Mouse (Mus musculus): ENCODE results near the gene Pacsin2. TPM values are rescaled to one million over a fixed set of nuclear protein-coding genes. Genes with fewer than 3 reads are reported as not detected.

The Pacsin2 gene
- polyA plus RNA-seq, 1 experiment = 30.5 TPM

DNA sequence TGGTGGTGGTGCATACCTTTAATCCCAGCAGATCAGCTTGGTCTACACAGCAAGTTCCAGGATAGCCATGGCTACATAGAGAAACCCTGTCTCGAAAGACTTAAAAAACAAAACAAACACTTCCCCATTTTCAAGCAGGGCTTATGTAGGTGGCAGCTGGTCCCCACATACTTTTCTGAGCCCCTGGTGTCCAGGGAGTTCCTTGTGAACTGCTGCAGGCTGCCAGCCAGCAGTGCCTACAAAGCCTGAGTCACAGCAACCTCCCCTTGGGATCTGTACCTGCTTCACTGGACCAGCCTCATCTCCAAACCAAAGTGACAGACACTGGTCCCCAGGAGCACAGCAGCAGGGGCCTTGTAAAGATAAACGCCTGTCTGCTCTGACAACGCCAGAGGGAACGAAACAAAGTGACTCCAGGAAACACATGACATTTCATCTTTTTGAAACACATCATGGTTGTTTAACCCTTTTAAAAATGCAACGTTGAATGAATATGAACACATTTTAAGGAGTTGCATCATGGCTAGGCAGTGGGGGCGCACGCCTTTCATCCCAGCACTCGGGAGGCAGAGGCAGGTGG, 18.3 kb upstream of the Pacsin2 start:
- no peaks in the 10 kb centered on the region for H3K36me3 ChIP-seq (ENCODE audit: control insufficient read depth, insufficient read depth, low read length)
- WGBS = 60% methylated on average over 8 of the region's 8 CpGs
- DNase-seq = no peak
- no peak overlapping the region for H3K4me3 ChIP-seq (ENCODE audit: control insufficient read depth, insufficient read depth, low read length)
- no peak for TF ChIP-seq CTCF (IDR thresholded peaks at IDR 0.05; ENCODE audit: borderline replicate concordance, control insufficient read depth, extremely low read depth, insufficient read depth, low read length, poor library complexity)
- no peak for TF ChIP-seq POLR2A (IDR thresholded peaks at IDR 0.05; ENCODE audit: control insufficient read depth, extremely low read depth, insufficient read depth, low read length, poor library complexity)
- no peaks in the 10 kb centered on the region for H3K27me3 ChIP-seq (ENCODE audit: control insufficient read depth, insufficient read depth, low read length)
- no peaks in the 10 kb centered on the region for H3K4me1 ChIP-seq (replicated peaks; ENCODE audit: control insufficient read depth, insufficient read depth, low read length)
- no peak overlapping the region for H3K27ac ChIP-seq (ENCODE audit: control insufficient read depth, insufficient read depth, low read length)

DNA sequence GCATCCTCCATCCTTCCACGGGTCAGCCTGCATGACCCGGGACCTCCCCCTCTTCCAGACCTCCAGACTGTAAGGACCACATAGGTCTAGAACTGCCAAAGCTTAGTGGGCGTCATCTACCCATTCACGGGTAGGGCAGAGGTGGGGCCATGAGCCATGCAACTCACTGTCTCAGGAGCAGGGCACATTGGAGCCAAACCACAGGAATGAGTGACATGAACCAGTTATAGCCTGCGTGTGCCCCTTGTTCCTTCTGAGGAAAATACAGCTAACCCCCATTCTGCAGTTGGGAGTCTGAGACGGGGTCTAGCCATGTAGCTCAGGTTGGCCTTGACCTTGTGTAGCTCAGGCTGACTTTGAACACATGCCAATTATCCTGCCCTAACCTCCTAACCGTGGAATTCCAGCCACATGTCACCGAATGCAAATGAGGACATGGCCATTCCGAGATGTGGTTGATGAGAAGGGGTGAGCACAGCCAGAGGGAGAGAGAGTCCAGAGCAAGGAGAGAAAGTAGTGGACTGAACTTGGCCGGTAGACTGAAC, 16.9 kb upstream of the Pacsin2 start:
- no peaks in the 10 kb centered on the region for H3K27me3 ChIP-seq (ENCODE audit: control insufficient read depth, insufficient read depth, low read length)

DNA sequence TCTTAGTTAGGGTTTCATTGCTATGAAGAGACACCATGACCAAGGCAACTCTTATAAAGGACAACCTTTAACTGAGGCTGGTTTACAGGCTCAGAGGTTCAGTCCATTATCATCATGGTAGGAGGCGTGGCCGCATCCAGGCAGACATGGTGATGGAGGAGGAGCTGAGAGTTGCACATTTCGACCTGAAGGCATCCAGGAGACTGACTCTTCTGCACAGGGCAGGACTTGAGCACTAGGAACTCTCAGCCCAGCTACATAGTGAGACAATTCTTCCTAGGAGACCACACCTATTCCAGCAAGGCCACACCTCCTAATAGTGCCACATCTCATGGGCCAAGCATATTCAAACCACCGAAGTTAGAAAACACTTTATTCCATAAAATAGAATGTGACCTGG, 15.4 kb upstream of the Pacsin2 start:
- DNase-seq = no peak
- no peaks in the 10 kb centered on the region for H3K36me3 ChIP-seq (ENCODE audit: control insufficient read depth, insufficient read depth, low read length)
- peaks cover 1% of the 10 kb centered on the region; the same call in 1 of the 2 replicates for H3K4me1 ChIP-seq (replicated peaks; ENCODE audit: control insufficient read depth, insufficient read depth, low read length)
- TF ChIP-seq CTCF (IDR thresholded peaks at IDR 0.05; ENCODE audit: borderline replicate concordance, control insufficient read depth, extremely low read depth, insufficient read depth, low read length, poor library complexity) = no peak
- H3K4me3 ChIP-seq (ENCODE audit: control insufficient read depth, insufficient read depth, low read length) = no peak overlapping the region
- H3K27ac ChIP-seq (ENCODE audit: control insufficient read depth, insufficient read depth, low read length) = no peak overlapping the region
- H3K27me3 ChIP-seq (ENCODE audit: control insufficient read depth, insufficient read depth, low read length) = no peaks in the 10 kb centered on the region
- WGBS = 92% methylated on average over 4 of the region's 4 CpGs

More for the DNA sequence above, 16.9 kb upstream of the Pacsin2 start:
- WGBS = 91% methylated on average over 10 of the region's 10 CpGs
- Histone ChIP-seq H3K4me3 (ENCODE audit: control insufficient read depth, insufficient read depth, low read length) (no peak overlapping the region), H3K36me3 (ENCODE audit: control insufficient read depth, insufficient read depth, low read length) (no peaks in the 10 kb centered on the region), H3K27ac (ENCODE audit: control insufficient read depth, insufficient read depth, low read length) (no peak overlapping the region), H3K4me1 (replicated peaks; ENCODE audit: control insufficient read depth, insufficient read depth, low read length) (no peaks in the 10 kb centered on the region)
- no peak for DNase-seq
- no peak for TF ChIP-seq CTCF (IDR thresholded peaks at IDR 0.05; ENCODE audit: borderline replicate concordance, control insufficient read depth, extremely low read depth, insufficient read depth, low read length, poor library complexity)

DNA sequence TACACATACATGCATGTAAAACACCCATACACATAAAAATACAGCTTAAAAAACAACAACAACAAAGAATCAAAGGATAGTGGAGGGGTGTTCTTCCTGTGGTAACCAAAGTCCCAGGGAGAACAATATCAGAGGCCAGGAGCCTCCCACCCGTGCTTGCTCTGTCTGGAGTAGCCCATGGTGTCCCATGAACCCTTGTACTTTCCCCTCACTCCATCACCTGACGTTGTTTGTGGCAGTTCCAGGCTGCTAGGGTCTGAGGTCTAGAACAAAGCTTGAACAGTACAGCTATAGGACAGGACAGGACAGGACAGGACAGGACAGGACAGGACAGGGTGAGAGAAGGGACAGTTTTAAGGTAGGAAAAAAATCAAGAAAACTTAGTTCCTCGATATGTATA, 13.7 kb upstream of the Pacsin2 start:
- Histone ChIP-seq H3K36me3 (ENCODE audit: control insufficient read depth, insufficient read depth, low read length) (no peaks in the 10 kb centered on the region), H3K4me1 (replicated peaks; ENCODE audit: control insufficient read depth, insufficient read depth, low read length) (peaks cover 14% of the 10 kb centered on the region), H3K4me3 (ENCODE audit: control insufficient read depth, insufficient read depth, low read length) (no peak overlapping the region), H3K27ac (ENCODE audit: control insufficient read depth, insufficient read depth, low read length) (no peak overlapping the region), H3K27me3 (ENCODE audit: control insufficient read depth, insufficient read depth, low read length) (no peaks in the 10 kb centered on the region)
- DNase-seq = no peak
- 84% methylated on average over 3 of the region's 3 CpGs for WGBS
- TF ChIP-seq CTCF (IDR thresholded peaks at IDR 0.05; ENCODE audit: borderline replicate concordance, control insufficient read depth, extremely low read depth, insufficient read depth, low read length, poor library complexity) = no peak
- TF ChIP-seq POLR2A (IDR thresholded peaks at IDR 0.05; ENCODE audit: control insufficient read depth, extremely low read depth, insufficient read depth, low read length, poor library complexity) = no peak

DNA sequence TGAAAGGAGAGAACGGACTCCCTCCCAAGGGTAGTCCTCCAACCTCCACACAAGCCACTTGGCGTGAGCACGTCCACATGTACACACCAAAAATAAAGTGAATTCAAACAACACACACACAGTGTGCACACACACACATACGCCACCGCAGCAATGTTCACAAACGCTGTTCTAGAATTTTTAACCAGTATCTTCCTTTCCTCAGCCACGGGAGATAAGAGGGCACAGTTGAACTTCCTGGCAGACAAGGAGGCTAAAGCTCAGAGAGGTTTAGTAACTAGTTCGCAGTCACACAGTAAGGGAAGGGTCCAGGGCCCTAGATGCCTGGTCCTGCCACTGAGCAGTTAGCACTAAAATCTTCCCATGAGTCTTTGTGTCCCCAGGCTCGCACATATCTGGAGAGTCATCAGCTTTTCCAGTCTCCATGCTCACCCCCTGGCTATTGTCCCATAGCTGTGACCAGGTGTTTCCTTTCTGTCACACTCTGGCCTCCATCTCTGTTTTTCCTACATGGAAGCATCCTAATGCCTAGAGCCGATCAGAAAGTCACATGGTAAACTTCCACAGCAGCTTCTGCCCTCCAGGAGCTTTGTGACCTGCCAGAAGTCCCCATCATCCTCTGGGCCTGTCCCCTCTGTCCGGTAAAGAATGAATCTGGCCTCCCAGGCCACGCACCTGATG, 12.3 kb upstream of the Pacsin2 start:
- H3K27ac ChIP-seq (ENCODE audit: control insufficient read depth, insufficient read depth, low read length) = no peak overlapping the region
- DNase-seq = no peak
- TF ChIP-seq CTCF (IDR thresholded peaks at IDR 0.05; ENCODE audit: borderline replicate concordance, control insufficient read depth, extremely low read depth, insufficient read depth, low read length, poor library complexity) (no peak), POLR2A (IDR thresholded peaks at IDR 0.05; ENCODE audit: control insufficient read depth, extremely low read depth, insufficient read depth, low read length, poor library complexity) (no peak)
- H3K27me3 ChIP-seq (ENCODE audit: control insufficient read depth, insufficient read depth, low read length) = no peaks in the 10 kb centered on the region
- 81% methylated on average over 12 of the region's 12 CpGs for WGBS
- H3K4me1 ChIP-seq (replicated peaks; ENCODE audit: control insufficient read depth, insufficient read depth, low read length) = peaks cover 14% of the 10 kb centered on the region
- H3K36me3 ChIP-seq (ENCODE audit: control insufficient read depth, insufficient read depth, low read length) = no peaks in the 10 kb centered on the region
- H3K4me3 ChIP-seq (ENCODE audit: control insufficient read depth, insufficient read depth, low read length) = no peak overlapping the region

DNA sequence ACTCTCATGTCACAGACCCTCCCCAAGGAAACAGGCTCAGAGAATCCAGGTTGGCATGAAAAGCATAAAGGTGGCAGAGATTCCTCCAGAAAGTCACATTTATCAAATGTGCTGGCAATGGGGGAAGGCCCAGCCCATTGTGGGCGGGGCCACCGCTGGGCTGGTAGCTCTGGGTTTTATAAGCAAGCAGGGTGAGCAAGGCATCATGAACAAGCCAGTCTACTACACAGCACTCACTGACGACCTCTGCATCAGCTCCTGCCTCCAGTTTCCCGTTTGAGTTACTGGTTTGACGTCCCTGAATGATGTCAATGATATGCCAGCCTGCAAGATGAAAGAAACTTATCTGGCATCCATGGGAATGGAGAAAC, 10.0 kb upstream of the Pacsin2 start:
- Histone ChIP-seq H3K27me3 (ENCODE audit: control insufficient read depth, insufficient read depth, low read length) (no peaks in the 10 kb centered on the region), H3K36me3 (ENCODE audit: control insufficient read depth, insufficient read depth, low read length) (no peaks in the 10 kb centered on the region), H3K4me1 (replicated peaks; ENCODE audit: control insufficient read depth, insufficient read depth, low read length) (peaks cover 14% of the 10 kb centered on the region), H3K4me3 (ENCODE audit: control insufficient read depth, insufficient read depth, low read length) (no peak overlapping the region), H3K27ac (ENCODE audit: control insufficient read depth, insufficient read depth, low read length) (no peak overlapping the region)
- no peak for DNase-seq
- TF ChIP-seq CTCF (IDR thresholded peaks at IDR 0.05; ENCODE audit: borderline replicate concordance, control insufficient read depth, extremely low read depth, insufficient read depth, low read length, poor library complexity) = no peak
- TF ChIP-seq POLR2A (IDR thresholded peaks at IDR 0.05; ENCODE audit: control insufficient read depth, extremely low read depth, insufficient read depth, low read length, poor library complexity) = no peak
- WGBS = 28% methylated on average over 5 of the region's 5 CpGs

Data from thymus, adult 2 months (tissue).